Mouse (Mus musculus) hindbrain, embryonic 16.5 days (tissue): Measurements from ENCODE around the gene Grtp1. TPM values are rescaled to one million over a fixed set of nuclear protein-coding genes. Genes with fewer than 3 reads are reported as not detected.

Experiments used
- ATAC-seq: fragments of 200-750 bp; cut with Nextera tagmentation; 2 replicates; pipeline ENCODE4 v1.8.0; 2017; ENCODE audit warnings: moderate TSS enrichment, moderate library complexity
- H3K27ac ChIP-seq: fragments of 300-500 bp; sonication (generic); 2 replicates; pipeline ENCODE4 v1.5.1; 2014; ENCODE audit warnings: low read depth, mild to moderate bottlenecking, control low read depth, low read length, moderate library complexity
- H3K27me3 ChIP-seq: fragments of 300-500 bp; sonication (generic); replicated peaks from 2 replicates; pipeline ENCODE4 v1.6.1; 2014; ENCODE audit warnings: low read length; ENCODE audit not compliant: control insufficient read depth, insufficient read depth
- H3K36me3 ChIP-seq: fragments of 300-500 bp; sonication (generic); 2 replicates; pipeline ENCODE4 v1.6.1; 2014; ENCODE audit warnings: mild to moderate bottlenecking, low read length, moderate library complexity, mixed read lengths; ENCODE audit not compliant: control insufficient read depth, insufficient read depth
- H3K4me1 ChIP-seq: fragments of 300-500 bp; sonication (generic); 2 replicates; pipeline ENCODE4 v1.6.1; 2014; ENCODE audit warnings: low read depth, low read length; ENCODE audit not compliant: control insufficient read depth, insufficient read depth
- H3K4me2 ChIP-seq: fragments of 300-500 bp; sonication (generic); 2 replicates; pipeline ENCODE4 v1.6.1; 2014; ENCODE audit warnings: mild to moderate bottlenecking, low read length, control low read depth, moderate library complexity
- H3K4me3 ChIP-seq: fragments of 300-500 bp; sonication (generic); 2 replicates; pipeline ENCODE4 v1.5.1; 2014; ENCODE audit warnings: mild to moderate bottlenecking, low read length, control low read depth, moderate library complexity
- H3K9ac ChIP-seq: fragments of 300-500 bp; sonication (generic); 2 replicates; pipeline ENCODE4 v1.6.1; 2014; ENCODE audit warnings: low read depth, mild to moderate bottlenecking, control low read depth, low read length, moderate library complexity
- H3K9me3 ChIP-seq: fragments of 300-500 bp; sonication (generic); 2 replicates; pipeline ENCODE4 v1.6.1; 2014; ENCODE audit warnings: mild to moderate bottlenecking, low read length, moderate library complexity; ENCODE audit not compliant: control insufficient read depth
- WGBS: fragments of 180-500 bp; shearing (Covaris S2); extraction: QIAGEN DNeasy Blood & Tissue Kit; methylation state at CpG from one replicate; pipeline ENCODE4 v1.1.7; 2014; 5-methylcytosine and 5-hydroxymethylcytosine counted together
- polyA plus RNA-seq: library from polyadenylated mRNA; unstranded; fragments of >200 nt; fragmentation: Nextera tagmentation; extraction: Ambion mirVana; gene quantifications from 2 replicates; pipeline ENCODE4 v1.2.1, GENCODE M21; 2015

The Grtp1 gene
- 13.2 and 15.2 TPM in 2 replicates for polyA plus RNA-seq

- Histone ChIP-seq H3K9ac (peak within 1 kb of the TSS; percentile 79), H3K4me1 (peaks cover 10% of the 10 kb centered on the region), H3K9me3 (no peaks in the 10 kb centered on the region), H3K36me3 (no peaks in the 10 kb centered on the region), H3K4me2 (peak within 1 kb of the TSS; percentile 68), H3K27me3 (peaks cover 16% of the 10 kb centered on the region), H3K27ac (no peak within 1 kb of the TSS), H3K4me3 (peak within 1 kb of the TSS; percentile 83)
- WGBS = under 1% methylated on average over 51 of the region's 58 CpGs
- ATAC-seq = peak; percentile 74
Observed at GRCm38 (mm10) chr8:13200301-13201012, at the start of gene Grtp1. Gene Grtp1, minus strand, starts transcription at chr8:13200620.

DNA sequence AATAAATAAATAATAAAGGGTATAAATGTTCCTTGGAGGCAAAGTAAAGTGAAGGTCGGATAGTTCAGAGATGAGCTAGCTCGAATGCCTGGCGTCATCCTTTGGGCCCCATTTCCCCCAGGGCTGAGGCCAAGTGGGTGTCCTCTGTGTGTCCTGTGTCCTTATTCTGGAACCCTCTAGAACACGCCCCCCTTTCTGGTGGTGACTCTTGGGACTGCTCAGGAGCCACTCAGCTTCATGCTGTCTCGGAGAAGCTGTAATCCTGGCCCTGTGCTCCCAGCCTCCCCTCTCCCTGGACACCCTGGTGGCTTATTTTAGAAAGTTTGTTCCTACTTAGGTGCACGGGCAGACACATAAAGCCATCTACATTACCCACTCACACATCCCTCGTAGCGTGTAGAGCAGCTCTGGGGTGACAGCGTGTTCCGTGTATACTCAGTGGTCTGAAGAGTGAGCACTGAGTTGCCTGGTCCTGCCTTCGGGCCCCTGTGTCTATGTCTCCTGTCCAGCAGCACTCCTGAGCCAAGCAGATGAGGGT is 44.0 kb upstream of the Grtp1 start:
- Histone ChIP-seq H3K4me2 (no peak overlapping the region), H3K9ac (no peak overlapping the region), H3K9me3 (no peaks in the 10 kb centered on the region), H3K4me3 (no peak overlapping the region), H3K27ac (no peak overlapping the region), H3K36me3 (no peaks in the 10 kb centered on the region), H3K27me3 (no peaks in the 10 kb centered on the region), H3K4me1 (no peaks in the 10 kb centered on the region)
- WGBS = 92% methylated on average over 11 of the region's 11 CpGs
- no peak for ATAC-seq

GRCm38 (mm10) chr8:13242985-13243870 is 42.8 kb upstream of the Grtp1 start:
- Histone ChIP-seq H3K4me2 (no peak overlapping the region), H3K9me3 (no peaks in the 10 kb centered on the region), H3K4me3 (no peak overlapping the region), H3K36me3 (no peaks in the 10 kb centered on the region), H3K4me1 (no peaks in the 10 kb centered on the region), H3K9ac (no peak overlapping the region), H3K27me3 (no peaks in the 10 kb centered on the region), H3K27ac (no peak overlapping the region)
- no peak for ATAC-seq
- 78% methylated on average over 10 of the region's 10 CpGs for WGBS

DNA sequence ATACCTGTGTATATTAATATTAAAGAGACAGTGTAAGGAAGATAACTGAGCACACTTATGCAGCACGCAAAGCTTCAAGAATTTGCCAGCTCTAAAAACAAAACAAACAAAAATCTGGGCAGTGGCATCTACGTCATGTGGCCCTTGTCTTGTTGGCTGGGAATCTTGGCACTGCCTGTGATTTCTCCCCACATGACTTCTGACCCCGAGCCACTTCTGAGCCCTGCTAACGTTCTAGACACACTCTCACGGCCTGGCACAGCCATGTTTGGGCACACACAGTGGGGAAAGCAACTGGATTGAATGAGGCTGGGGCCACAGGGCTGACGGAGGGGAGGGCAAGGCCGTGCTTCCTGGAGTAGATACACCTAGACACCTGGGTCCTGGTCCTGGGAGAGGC is 40.3 kb upstream of the Grtp1 start:
- no peak overlapping the region for H3K4me2 ChIP-seq
- ATAC-seq = no peak

DNA sequence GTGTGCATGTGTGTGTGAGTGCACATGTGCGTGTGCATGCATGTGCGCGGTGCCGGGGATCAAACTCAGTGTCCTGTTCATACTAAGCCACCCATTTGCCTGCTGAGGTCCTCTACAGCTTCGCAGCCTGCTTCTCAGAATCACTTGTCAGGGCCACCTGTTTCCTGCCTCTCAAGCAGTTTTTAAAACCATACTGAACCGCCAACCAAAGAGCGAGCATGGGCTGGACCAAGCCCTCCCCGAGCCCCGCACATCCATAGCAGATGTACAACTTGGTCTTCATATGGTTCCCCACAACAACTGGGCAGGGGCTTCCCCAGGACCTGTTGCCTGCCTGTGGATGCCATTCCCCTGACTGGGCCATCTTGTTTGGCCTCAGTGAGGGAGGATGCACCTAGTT is 39.6 kb upstream of the Grtp1 start:
- no peak for ATAC-seq
- Histone ChIP-seq H3K27me3 (no peaks in the 10 kb centered on the region), H3K4me2 (no peak overlapping the region), H3K9ac (no peak overlapping the region), H3K27ac (no peak overlapping the region), H3K9me3 (no peaks in the 10 kb centered on the region), H3K4me1 (no peaks in the 10 kb centered on the region), H3K36me3 (no peaks in the 10 kb centered on the region), H3K4me3 (no peak overlapping the region)
- WGBS = 92% methylated on average over 9 of the region's 9 CpGs

More for the DNA sequence above, 40.3 kb upstream of the Grtp1 start:
- no peak overlapping the region for H3K27ac ChIP-seq
- no peak overlapping the region for H3K9ac ChIP-seq
- H3K27me3 ChIP-seq = no peaks in the 10 kb centered on the region
- H3K9me3 ChIP-seq = no peaks in the 10 kb centered on the region
- H3K4me3 ChIP-seq = no peak overlapping the region
- H3K36me3 ChIP-seq = no peaks in the 10 kb centered on the region
- no peaks in the 10 kb centered on the region for H3K4me1 ChIP-seq
- 76% methylated on average over 7 of the region's 7 CpGs for WGBS

DNA sequence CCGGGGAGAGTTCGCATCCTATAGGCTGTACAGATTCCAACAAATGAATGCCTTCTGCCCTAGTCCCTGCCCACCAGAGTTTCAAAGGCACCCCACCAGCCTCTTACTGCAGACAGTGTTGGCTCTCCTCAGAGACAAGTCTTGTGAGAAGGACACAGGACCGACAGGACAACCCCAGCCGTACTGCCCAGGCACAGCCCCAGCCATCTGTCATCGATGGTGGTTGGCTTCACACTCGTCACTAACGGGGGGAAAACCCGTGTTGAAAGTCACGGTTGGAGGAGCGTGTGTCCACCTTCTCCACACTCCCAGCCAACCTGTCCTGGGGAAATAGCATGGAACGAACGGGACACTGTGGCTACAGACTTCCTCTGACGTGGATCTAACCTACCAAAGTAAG is 34.4 kb upstream of the Grtp1 start:
- no peak overlapping the region for H3K9ac ChIP-seq
- no peak overlapping the region for H3K4me3 ChIP-seq
- no peak for ATAC-seq
- H3K27ac ChIP-seq = no peak overlapping the region
- no peaks in the 10 kb centered on the region for H3K36me3 ChIP-seq
- no peaks in the 10 kb centered on the region for H3K9me3 ChIP-seq
- H3K4me2 ChIP-seq = no peak overlapping the region
- no peaks in the 10 kb centered on the region for H3K4me1 ChIP-seq
- no peaks in the 10 kb centered on the region for H3K27me3 ChIP-seq
- 88% methylated on average over 13 of the region's 13 CpGs for WGBS

- Histone ChIP-seq H3K27me3 (no peaks in the 10 kb centered on the region), H3K36me3 (no peaks in the 10 kb centered on the region), H3K9me3 (no peaks in the 10 kb centered on the region), H3K4me1 (no peaks in the 10 kb centered on the region), H3K9ac (no peak overlapping the region), H3K4me3 (no peak overlapping the region), H3K27ac (no peak overlapping the region), H3K4me2 (no peak overlapping the region)
- 82% methylated on average over 4 of the region's 4 CpGs for WGBS
- no peak for ATAC-seq
Observed at GRCm38 (mm10) chr8:13230471-13230870, 30.1 kb upstream of the Grtp1 start.

DNA sequence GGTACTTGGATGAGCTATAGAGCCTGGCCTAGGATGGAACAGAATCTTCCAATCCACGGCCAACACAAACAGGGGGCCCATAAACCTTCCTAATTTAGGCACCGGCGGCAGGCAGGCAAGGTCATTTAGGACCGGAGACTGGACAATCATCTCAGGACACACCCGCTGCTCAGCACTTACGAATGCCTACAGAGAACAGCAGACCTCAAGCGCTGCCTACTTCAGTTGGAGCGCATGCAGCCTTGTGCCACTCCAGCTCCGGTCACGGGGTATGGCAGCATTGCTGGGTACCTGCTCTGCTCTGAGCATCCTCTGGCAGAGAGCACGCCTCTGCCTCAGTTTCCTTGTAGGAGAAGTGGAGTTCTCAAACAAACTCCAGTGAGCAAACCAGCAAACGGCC is 29.4 kb upstream of the Grtp1 start:
- no peak for ATAC-seq
- 89% methylated on average over 12 of the region's 12 CpGs for WGBS
- Histone ChIP-seq H3K36me3 (no peaks in the 10 kb centered on the region), H3K9me3 (no peaks in the 10 kb centered on the region), H3K27ac (no peak overlapping the region), H3K4me2 (no peak overlapping the region), H3K27me3 (no peaks in the 10 kb centered on the region), H3K4me1 (no peaks in the 10 kb centered on the region), H3K4me3 (no peak overlapping the region), H3K9ac (no peak overlapping the region)

DNA sequence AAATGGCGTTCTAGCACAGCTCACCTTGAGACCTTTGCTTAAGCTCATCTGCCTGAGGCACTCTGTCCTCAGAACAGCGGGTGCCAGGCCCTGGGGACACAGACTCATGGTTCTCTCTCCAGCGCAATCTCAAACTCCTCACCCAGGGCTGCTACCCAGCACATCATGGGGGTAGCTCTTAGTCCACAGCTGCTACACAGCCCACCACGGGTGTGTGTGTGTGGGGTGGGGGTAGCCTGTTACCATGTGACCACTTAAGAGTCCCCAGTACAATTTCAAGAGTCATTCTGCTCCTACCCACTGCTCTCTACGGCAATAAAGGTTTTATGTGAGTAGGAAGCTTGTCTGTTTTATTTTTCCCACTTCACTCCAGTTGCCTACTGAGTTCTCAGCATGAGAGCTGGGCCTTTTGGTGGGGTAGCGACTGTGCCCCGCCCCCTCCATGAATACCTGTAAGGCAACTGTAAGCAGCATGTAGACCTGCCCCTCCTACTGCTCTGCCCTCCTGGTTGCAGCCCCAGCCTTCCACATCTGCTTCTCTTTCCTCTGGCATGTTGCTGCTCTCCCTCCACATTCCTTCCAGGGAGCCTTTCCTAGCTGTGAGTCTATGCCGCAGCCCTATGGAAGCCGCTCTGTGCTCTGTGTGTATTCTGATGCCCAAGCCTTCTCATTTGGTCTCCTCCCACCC is 28.6 kb upstream of the Grtp1 start:
- no peak overlapping the region for H3K4me3 ChIP-seq
- H3K9ac ChIP-seq = no peak overlapping the region
- no peak overlapping the region for H3K27ac ChIP-seq
- 56% methylated on average over 9 of the region's 9 CpGs for WGBS
- H3K27me3 ChIP-seq = no peaks in the 10 kb centered on the region
- H3K36me3 ChIP-seq = no peaks in the 10 kb centered on the region
- ATAC-seq = no peak
- H3K9me3 ChIP-seq = no peaks in the 10 kb centered on the region
- H3K4me2 ChIP-seq = no peak overlapping the region
- H3K4me1 ChIP-seq = no peaks in the 10 kb centered on the region
